Mouse (Mus musculus): ENCODE data around the gene Extl2. TPM values are rescaled to one million over a fixed set of nuclear protein-coding genes. Genes with fewer than 3 reads are reported as not detected.

Extl2 gene
- polyA plus RNA-seq, 1 experiment from 2014 or later = 18.9 TPM

- no peaks in the 10 kb centered on the region for H3K9me3 ChIP-seq (replicated peaks; ENCODE audit: control insufficient read depth, low read length)
- H3K27me3 ChIP-seq (ENCODE audit: control insufficient read depth, insufficient read depth, low read length) = no peaks in the 10 kb centered on the region
- H3K4me2 ChIP-seq (ENCODE audit: low read depth, low read length) = no peak overlapping the region
- H3K4me3 ChIP-seq (ENCODE audit: low read length) = no peak overlapping the region
- 78% methylated on average over 12 of the region's 12 CpGs for WGBS
- H3K36me3 ChIP-seq (ENCODE audit: control insufficient read depth, insufficient read depth) = peaks cover 5% of the 10 kb centered on the region; the same call in 1 of the 2 replicates
- no peak for ATAC-seq (replicated peaks; ENCODE audit: extremely low read depth, insufficient read depth, low FRiP score)
- H3K9ac ChIP-seq (ENCODE audit: low read length) = no peak overlapping the region
- peaks cover 5% of the 10 kb centered on the region for H3K4me1 ChIP-seq (ENCODE audit: control insufficient read depth, insufficient read depth, low read length)
- no peak overlapping the region for H3K27ac ChIP-seq (ENCODE audit: low read length)
Measured at GRCm38 (mm10) chr3:116024236-116024635, 17.0 kb downstream of the Extl2 start.

DNA sequence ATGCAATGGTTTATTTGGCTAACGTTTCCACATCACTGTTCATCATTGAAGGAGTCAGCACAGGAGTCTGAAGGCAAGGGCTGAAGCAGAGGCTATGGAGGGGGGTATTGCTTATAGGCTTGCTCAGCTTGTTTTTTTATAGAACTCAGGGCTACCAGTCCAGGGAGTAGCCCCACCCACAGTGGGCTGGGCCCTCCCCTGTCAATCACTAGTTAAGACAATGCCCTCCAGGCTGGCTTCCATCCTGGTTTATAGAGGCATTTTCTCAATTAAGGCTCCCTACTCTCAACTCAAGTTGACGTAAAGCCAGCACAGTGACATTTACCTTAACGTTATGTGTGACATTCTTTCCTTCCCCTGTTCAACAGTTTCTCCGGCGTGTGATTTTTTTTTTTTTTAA is 17.4 kb downstream of the Extl2 start:
- Histone ChIP-seq H3K4me2 (ENCODE audit: low read depth, low read length) (no peak overlapping the region), H3K36me3 (ENCODE audit: control insufficient read depth, insufficient read depth) (peaks cover 5% of the 10 kb centered on the region; the same call in 1 of the 2 replicates), H3K4me1 (ENCODE audit: control insufficient read depth, insufficient read depth, low read length) (peaks cover 5% of the 10 kb centered on the region), H3K9me3 (replicated peaks; ENCODE audit: control insufficient read depth, low read length) (no peaks in the 10 kb centered on the region), H3K27me3 (ENCODE audit: control insufficient read depth, insufficient read depth, low read length) (no peaks in the 10 kb centered on the region), H3K9ac (ENCODE audit: low read length) (no peak overlapping the region), H3K4me3 (ENCODE audit: low read length) (no peak overlapping the region), H3K27ac (ENCODE audit: low read length) (no peak overlapping the region)
- WGBS = 88% methylated on average over 5 of the region's 5 CpGs
- ATAC-seq (replicated peaks; ENCODE audit: extremely low read depth, insufficient read depth, low FRiP score) = no peak

GRCm38 (mm10) chr3:116025701-116026100 is 18.4 kb downstream of the Extl2 start:
- no peaks in the 10 kb centered on the region for H3K27me3 ChIP-seq (ENCODE audit: control insufficient read depth, insufficient read depth, low read length)
- 78% methylated on average over 10 of the region's 10 CpGs for WGBS
- peaks cover 5% of the 10 kb centered on the region; the same call in 1 of the 2 replicates for H3K36me3 ChIP-seq (ENCODE audit: control insufficient read depth, insufficient read depth)
- peaks cover 10% of the 10 kb centered on the region for H3K4me1 ChIP-seq (ENCODE audit: control insufficient read depth, insufficient read depth, low read length)
- no peak for ATAC-seq (replicated peaks; ENCODE audit: extremely low read depth, insufficient read depth, low FRiP score)
- no peak overlapping the region for H3K4me3 ChIP-seq (ENCODE audit: low read length)
- no peak overlapping the region for H3K9ac ChIP-seq (ENCODE audit: low read length)
- no peak overlapping the region for H3K27ac ChIP-seq (ENCODE audit: low read length)
- H3K9me3 ChIP-seq (replicated peaks; ENCODE audit: control insufficient read depth, low read length) = no peaks in the 10 kb centered on the region
- no peak overlapping the region for H3K4me2 ChIP-seq (ENCODE audit: low read depth, low read length)

DNA sequence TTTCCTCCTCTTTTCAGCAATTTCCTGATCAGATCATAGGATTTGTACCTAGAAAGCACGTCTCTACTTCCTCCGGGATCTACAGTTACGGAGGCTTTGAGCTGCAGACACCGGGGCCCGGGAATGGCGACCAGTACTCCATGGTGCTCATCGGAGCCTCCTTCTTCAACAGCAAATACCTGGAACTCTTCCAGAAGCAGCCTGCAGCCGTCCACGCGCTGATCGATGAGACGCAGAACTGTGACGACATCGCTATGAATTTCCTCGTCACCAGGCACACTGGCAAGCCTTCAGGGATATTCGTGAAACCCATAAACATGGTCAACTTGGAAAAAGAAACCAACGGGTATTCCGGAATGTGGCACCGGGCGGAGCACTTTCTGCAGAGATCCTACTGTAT is 19.7 kb downstream of the Extl2 start:
- WGBS = 81% methylated on average over 20 of the region's 20 CpGs
- no peaks in the 10 kb centered on the region for H3K9me3 ChIP-seq (replicated peaks; ENCODE audit: control insufficient read depth, low read length)
- no peak for ATAC-seq (replicated peaks; ENCODE audit: extremely low read depth, insufficient read depth, low FRiP score)
- no peak overlapping the region for H3K9ac ChIP-seq (ENCODE audit: low read length)
- no peaks in the 10 kb centered on the region for H3K27me3 ChIP-seq (ENCODE audit: control insufficient read depth, insufficient read depth, low read length)
- peaks cover 5% of the 10 kb centered on the region; the same call in 1 of the 2 replicates for H3K36me3 ChIP-seq (ENCODE audit: control insufficient read depth, insufficient read depth)
- H3K4me2 ChIP-seq (ENCODE audit: low read depth, low read length) = no peak overlapping the region
- peaks cover 10% of the 10 kb centered on the region for H3K4me1 ChIP-seq (ENCODE audit: control insufficient read depth, insufficient read depth, low read length)
- H3K27ac ChIP-seq (ENCODE audit: low read length) = no peak overlapping the region
- no peak overlapping the region for H3K4me3 ChIP-seq (ENCODE audit: low read length)

GRCm38 (mm10) chr3:116030152-116030788 is 23.0 kb downstream of the Extl2 start:
- H3K4me3 ChIP-seq (ENCODE audit: low read length) = no peak overlapping the region
- peaks cover 10% of the 10 kb centered on the region for H3K4me1 ChIP-seq (ENCODE audit: control insufficient read depth, insufficient read depth, low read length)
- H3K27ac ChIP-seq (ENCODE audit: low read length) = no peak overlapping the region
- no peak overlapping the region for H3K9ac ChIP-seq (ENCODE audit: low read length)
- H3K4me2 ChIP-seq (ENCODE audit: low read depth, low read length) = no peak overlapping the region
- H3K9me3 ChIP-seq (replicated peaks; ENCODE audit: control insufficient read depth, low read length) = no peaks in the 10 kb centered on the region
- ATAC-seq (replicated peaks; ENCODE audit: extremely low read depth, insufficient read depth, low FRiP score) = no peak
- WGBS = 57% methylated on average over 11 of the region's 11 CpGs
- peaks cover 5% of the 10 kb centered on the region; the same call in 1 of the 2 replicates for H3K36me3 ChIP-seq (ENCODE audit: control insufficient read depth, insufficient read depth)
- no peaks in the 10 kb centered on the region for H3K27me3 ChIP-seq (ENCODE audit: control insufficient read depth, insufficient read depth, low read length)

- Histone ChIP-seq H3K9ac (ENCODE audit: low read length) (no peak overlapping the region), H3K27ac (ENCODE audit: low read length) (no peak overlapping the region), H3K9me3 (replicated peaks; ENCODE audit: control insufficient read depth, low read length) (no peaks in the 10 kb centered on the region), H3K27me3 (ENCODE audit: control insufficient read depth, insufficient read depth, low read length) (no peaks in the 10 kb centered on the region), H3K4me2 (ENCODE audit: low read depth, low read length) (no peak overlapping the region), H3K4me3 (ENCODE audit: low read length) (no peak overlapping the region), H3K4me1 (ENCODE audit: control insufficient read depth, insufficient read depth, low read length) (peaks cover 5% of the 10 kb centered on the region; the same call in 1 of the 2 replicates), H3K36me3 (ENCODE audit: control insufficient read depth, insufficient read depth) (no peaks in the 10 kb centered on the region)
- WGBS = 59% methylated on average over 6 of the region's 6 CpGs
- no peak for ATAC-seq (replicated peaks; ENCODE audit: extremely low read depth, insufficient read depth, low FRiP score)
Measured at GRCm38 (mm10) chr3:116033218-116033870, 26.1 kb downstream of the Extl2 start.

GRCm38 (mm10) chr3:116033871-116034222 is 26.6 kb downstream of the Extl2 start:
- Histone ChIP-seq H3K4me1 (ENCODE audit: control insufficient read depth, insufficient read depth, low read length) (peaks cover 5% of the 10 kb centered on the region; the same call in 1 of the 2 replicates), H3K9ac (ENCODE audit: low read length) (no peak overlapping the region), H3K4me2 (ENCODE audit: low read depth, low read length) (no peak overlapping the region), H3K27ac (ENCODE audit: low read length) (no peak overlapping the region), H3K9me3 (replicated peaks; ENCODE audit: control insufficient read depth, low read length) (no peaks in the 10 kb centered on the region), H3K4me3 (ENCODE audit: low read length) (no peak overlapping the region), H3K36me3 (ENCODE audit: control insufficient read depth, insufficient read depth) (no peaks in the 10 kb centered on the region), H3K27me3 (ENCODE audit: control insufficient read depth, insufficient read depth, low read length) (no peaks in the 10 kb centered on the region)
- 55% methylated on average over 3 of the region's 3 CpGs for WGBS
- ATAC-seq (replicated peaks; ENCODE audit: extremely low read depth, insufficient read depth, low FRiP score) = no peak

- no peak overlapping the region for H3K4me2 ChIP-seq (ENCODE audit: low read depth, low read length)
- H3K9ac ChIP-seq (ENCODE audit: low read length) = no peak overlapping the region
- H3K27me3 ChIP-seq (ENCODE audit: control insufficient read depth, insufficient read depth, low read length) = no peaks in the 10 kb centered on the region
- H3K4me3 ChIP-seq (ENCODE audit: low read length) = no peak overlapping the region
- 0 out of 2 replicates have a peak, but pooled peaks cover 2% of the 10 kb centered on the region for H3K4me1 ChIP-seq (ENCODE audit: control insufficient read depth, insufficient read depth, low read length)
- no peaks in the 10 kb centered on the region for H3K36me3 ChIP-seq (ENCODE audit: control insufficient read depth, insufficient read depth)
- no peaks in the 10 kb centered on the region for H3K9me3 ChIP-seq (replicated peaks; ENCODE audit: control insufficient read depth, low read length)
- no peak overlapping the region for H3K27ac ChIP-seq (ENCODE audit: low read length)
- 73% methylated on average over 3 of the region's 3 CpGs for WGBS
- no peak for ATAC-seq (replicated peaks; ENCODE audit: extremely low read depth, insufficient read depth, low FRiP score)
Measured at GRCm38 (mm10) chr3:116040776-116041175, 33.5 kb downstream of the Extl2 start.

DNA sequence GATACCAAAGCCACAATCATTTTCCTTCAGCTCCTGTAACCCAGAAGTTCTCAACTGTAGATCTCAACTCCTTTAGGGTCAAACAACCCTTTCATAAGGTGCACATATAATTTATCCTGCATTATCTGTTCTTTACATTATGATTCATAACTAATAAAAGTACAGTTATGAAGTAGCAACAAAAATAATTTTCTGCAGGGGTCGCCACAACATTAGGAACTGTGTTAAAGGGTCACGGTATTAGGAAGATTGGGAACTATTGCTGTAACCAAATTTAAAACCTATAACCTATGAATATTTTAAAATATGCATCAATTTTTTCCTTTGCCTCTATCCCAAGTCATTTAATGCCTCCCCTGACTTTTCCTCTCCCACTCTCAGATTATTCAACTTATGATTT is 38.7 kb downstream of the Extl2 start:
- no peak overlapping the region for H3K9ac ChIP-seq (ENCODE audit: low read length)
- H3K4me1 ChIP-seq (ENCODE audit: control insufficient read depth, insufficient read depth, low read length) = 0 out of 2 replicates have a peak, but pooled peaks cover 2% of the 10 kb centered on the region
- no peaks in the 10 kb centered on the region for H3K9me3 ChIP-seq (replicated peaks; ENCODE audit: control insufficient read depth, low read length)
- H3K4me3 ChIP-seq (ENCODE audit: low read length) = no peak overlapping the region
- H3K27ac ChIP-seq (ENCODE audit: low read length) = no peak overlapping the region
- no peaks in the 10 kb centered on the region for H3K27me3 ChIP-seq (ENCODE audit: control insufficient read depth, insufficient read depth, low read length)
- H3K36me3 ChIP-seq (ENCODE audit: control insufficient read depth, insufficient read depth) = no peaks in the 10 kb centered on the region
- no peak overlapping the region for H3K4me2 ChIP-seq (ENCODE audit: low read depth, low read length)
- 64% methylated on average over 2 of the region's 2 CpGs for WGBS
- no peak for ATAC-seq (replicated peaks; ENCODE audit: extremely low read depth, insufficient read depth, low FRiP score)

Data from heart, embryonic 16.5 days (tissue).